Mouse (Mus musculus) heart, postnatal 0 days (tissue): ENCODE results near the gene Ccdc181.

Experiments
- CTCF ChIP-seq: IDR thresholded peaks from 2 replicates; pipeline ENCODE4 v1.5.1; 2016; ENCODE audit warnings: antibody characterized with exemption, control low read depth, low read depth
- EP300 ChIP-seq: IDR thresholded peaks from 2 replicates; pipeline ENCODE4 v1.6.1; 2016; ENCODE audit warnings: antibody characterized with exemption, low read depth

DNA sequence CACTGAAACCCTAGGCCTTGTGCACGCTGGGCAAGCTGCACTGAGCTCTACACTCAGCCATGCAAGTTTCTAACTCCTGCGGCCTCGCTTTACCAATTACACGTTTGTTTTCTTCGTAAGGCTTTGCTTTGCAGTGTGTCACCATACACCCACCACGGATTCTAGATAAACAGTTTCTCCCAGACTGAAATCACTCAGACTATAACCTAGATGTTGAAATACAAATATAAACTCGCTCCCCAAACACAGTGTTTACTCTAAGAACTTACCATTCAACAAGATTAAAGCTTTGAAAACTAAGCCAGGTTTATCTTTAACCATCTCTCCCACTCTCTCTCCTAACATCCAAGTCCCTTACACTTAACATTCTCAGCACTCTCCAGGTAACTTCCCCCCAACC lies 40.3 kb upstream of the Ccdc181 start:
- no peak for TF ChIP-seq CTCF
- TF ChIP-seq EP300, result no peak
